10 mouse cellular contexts compared by ENCODE assay signal in genomic region chrX:153155322-153155721, GRCm38 (mm10). TPM values are rescaled to one million over a fixed set of nuclear protein-coding genes. Genes with fewer than 3 reads are reported as not detected.
DNase-seq lines count a peak whose midpoint lies in the region; ATAC-seq and TF ChIP-seq lines count a peak whose summit lies in the region.
"Had no signal": no experiment of that assay in that cellular context is flagged by ENCODE, and none has a peak within 500 bp of the region (broad histone marks: within the 10 kb centered on the region; RNA-seq: fewer than 3 reads in every experiment).

No protein-coding gene starts in this region.

- DNase-seq in cerebellum, adult 11-12 months, result peak; percentile 3
- no peak for DNase-seq in cerebellum, adult 11 months
- DNase-seq in layer of hippocampus, postnatal 14 days (ENCODE audit: low spot score in 2 of 2), result peak; percentile 1 to 8
- no peak for DNase-seq in layer of hippocampus, adult 11-12 months (ENCODE audit: low spot score)
- DNase-seq in MEL (ENCODE audit: low read depth, low spot score), result peak; percentile 31
- peak; percentile 48 to 52 for DNase-seq in cerebellum, postnatal 10 days
- peak; percentile 40 for DNase-seq in limb, embryonic 11.5 days (ENCODE audit: low spot score)
- peak; percentile 3 to 8 for DNase-seq in thymus, postnatal 36 days

- no peaks in the 10 kb centered on the region for H3K9me3 ChIP-seq in MEL (replicated peaks; ENCODE audit: insufficient read depth, low read length)
- H3K9me3 ChIP-seq in limb, embryonic 11.5 days (ENCODE audit: control insufficient read depth, low read length), result no peaks in the 10 kb centered on the region
- H3K9me3 ChIP-seq: heart, embryonic 13.5 days; megakaryocyte, embryonic 14.5 days had no signal

- H3K27ac ChIP-seq in MEL (ENCODE audit: control insufficient read depth, low read depth, low read length), result no peak overlapping the region
- H3K27ac ChIP-seq in limb, embryonic 11.5 days (replicated peaks; ENCODE audit: low read depth, low read length), result no peak overlapping the region
- H3K27ac ChIP-seq: heart, embryonic 13.5 days had no signal

- no peak overlapping the region for H3K4me2 ChIP-seq in limb, embryonic 11.5 days (ENCODE audit: low read depth, severe bottlenecking)
- H3K4me2 ChIP-seq: heart, embryonic 13.5 days had no signal

- no peaks in the 10 kb centered on the region for H3K4me1 ChIP-seq in MEL (ENCODE audit: control insufficient read depth in 1 of 2, insufficient read depth in 2 of 2, low read length in 2 of 2)
- H3K4me1 ChIP-seq in limb, embryonic 11.5 days (ENCODE audit: control insufficient read depth, insufficient read depth, low read length), result no peaks in the 10 kb centered on the region
- H3K4me1 ChIP-seq: heart, embryonic 13.5 days had no signal

- TF ChIP-seq EP300 in MEL (IDR thresholded peaks at IDR 0.05; ENCODE audit: low read depth in 1 of 2, low read length in 2 of 2), result no peak

- 48% methylated on average over 3 of the region's 3 CpGs for WGBS in limb, embryonic 11.5 days

- no peak for ATAC-seq in limb, embryonic 11.5 days (ENCODE audit: insufficient number of reproducible peaks, low FRiP score, low TSS enrichment, low read depth)

- no peak overlapping the region for H3K9ac ChIP-seq in MEL (ENCODE audit: control insufficient read depth, low read depth, low read length, poor library complexity, severe bottlenecking)
- H3K9ac ChIP-seq in limb, embryonic 11.5 days (ENCODE audit: low read length), result no peak overlapping the region
- H3K9ac ChIP-seq: heart, embryonic 13.5 days had no signal

- peak; percentile 24 to 49 (median 42) for TF ChIP-seq CTCF in MEL (IDR thresholded peaks at IDR 0.05 in 2 of 3, conservative IDR thresholded peaks at IDR 0.05 in 1 of 3; ENCODE audit: control insufficient read depth in 1 of 3, insufficient read depth in 1 of 3, low read depth in 2 of 3, low read length in 3 of 3, poor library complexity in 1 of 3, severe bottlenecking in 1 of 3)

- no peaks in the 10 kb centered on the region for H3K36me3 ChIP-seq in MEL (ENCODE audit: control insufficient read depth in 1 of 2, insufficient read depth in 2 of 2, low read length in 2 of 2)
- H3K36me3 ChIP-seq in limb, embryonic 11.5 days (ENCODE audit: control insufficient read depth, insufficient read depth, low read length), result no peaks in the 10 kb centered on the region
- H3K36me3 ChIP-seq: heart, embryonic 13.5 days had no signal

- no peak for TF ChIP-seq POLR2A in MEL (IDR thresholded peaks at IDR 0.05; ENCODE audit: control insufficient read depth in 1 of 2, insufficient read depth in 1 of 2, low read depth in 1 of 2, low read length in 2 of 2, poor library complexity in 1 of 2)

- no peak overlapping the region for H3K4me3 ChIP-seq in MEL (ENCODE audit: control insufficient read depth in 1 of 2, insufficient read depth in 1 of 2, low read depth in 2 of 2, low read length in 2 of 2)
- H3K4me3 ChIP-seq in limb, embryonic 11.5 days (ENCODE audit: low read depth, low read length), result no peak overlapping the region
- H3K4me3 ChIP-seq: heart, embryonic 13.5 days; megakaryocyte, embryonic 14.5 days had no signal

- TF ChIP-seq RAD21 in MEL (IDR thresholded peaks at IDR 0.05; ENCODE audit: low read depth, low read length), result peak; percentile 21

- no peaks in the 10 kb centered on the region for H3K27me3 ChIP-seq in MEL (ENCODE audit: control insufficient read depth in 1 of 2, insufficient read depth in 2 of 2, low read length in 2 of 2)
- H3K27me3 ChIP-seq in limb, embryonic 11.5 days (ENCODE audit: control insufficient read depth, insufficient read depth, low read length), result no peaks in the 10 kb centered on the region
- H3K27me3 ChIP-seq: heart, embryonic 13.5 days; megakaryocyte, embryonic 14.5 days had no signal

- H3K79me2 ChIP-seq in MEL (ENCODE audit: control insufficient read depth, insufficient read depth, low read length, poor library complexity), result no peaks in the 10 kb centered on the region

TF ChIP-seq in MEL, 35 proteins besides CTCF, POLR2A, EP300 and RAD21:
- TF ChIP-seq SMC3 (IDR thresholded peaks at IDR 0.05; ENCODE audit: low read depth, low read length) (peak; percentile 39), CHD1 (IDR thresholded peaks at IDR 0.05; ENCODE audit: low read depth, low read length) (no peak)

RNA-seq across cellular contexts. Expression of gene Rragb, which starts 15.5 kb away (rescaled TPM):
- 100 to 1,000 TPM in 1 of 2 experiments, 10 to 100 TPM in 1; 97.0 to 103 TPM for total RNA-seq in layer of hippocampus, postnatal 14 days (2021)
- total RNA-seq in MEL (2012; rRNA removed), result not detected in 2 replicates
- not detected for polyA plus RNA-seq in MEL (2012; ENCODE audit: insufficient read depth in 1 of 2, insufficient read length in 2 of 2, low read depth in 1 of 2, low replicate concordance in 2 of 2, missing spikeins in 1 of 2)
- 4.6 and 5.2 TPM in 2 replicates for polyA plus RNA-seq in limb, embryonic 11.5 days (2014; fragmentation: Nextera tagmentation; extraction: Ambion mirVana)

RNA-seq across cellular contexts. Expression of gene Foxr2, which starts 36.7 kb away (rescaled TPM):
- under 1 TPM; 0.37 to 0.48 TPM for total RNA-seq in layer of hippocampus, postnatal 14 days (2021)
- not detected in 2 replicates for total RNA-seq in MEL (2012; rRNA removed)
- polyA plus RNA-seq in MEL (2012; ENCODE audit: insufficient read depth in 1 of 2, insufficient read length in 2 of 2, low read depth in 1 of 2, low replicate concordance in 2 of 2, missing spikeins in 1 of 2), result not detected
- polyA plus RNA-seq in limb, embryonic 11.5 days (2014; fragmentation: Nextera tagmentation; extraction: Ambion mirVana), result 0.07 and 0.11 TPM in 2 replicates
- polyA plus RNA-seq: heart, embryonic 13.5 days had no signal

Comparison
In these comparisons a context has a peak if more than half of its experiments do, and no peak if none do; other contexts are left out.
1. DNase-seq: peak in cerebellum, adult 11-12 months (single experiment), layer of hippocampus, postnatal 14 days (2 of 2), MEL (single experiment), cerebellum, postnatal 10 days (2 of 2), limb, embryonic 11.5 days (single experiment) and thymus, postnatal 36 days (2 of 2); none in cerebellum, adult 11 months (single experiment) and layer of hippocampus, adult 11-12 months (single experiment).
2. RNA of gene Rragb, which starts 15.5 kb away (total RNA-seq): 97.0 to 103 TPM in layer of hippocampus, postnatal 14 days; not detected in MEL; every median in the first group is over 10 times any median in the second.